ENCODE assay signal across 12 mouse cellular contexts in genomic region chr1:82577915-82578314, GRCm38 (mm10). TPM values are rescaled to one million over a fixed set of nuclear protein-coding genes. Genes with fewer than 3 reads are reported as not detected.
DNase-seq lines count a peak whose midpoint lies in the region; ATAC-seq lines count a peak whose summit lies in the region.
"Had no signal": no experiment of that assay in that cellular context is flagged by ENCODE, and none has a peak within 500 bp of the region (broad histone marks: within the 10 kb centered on the region; RNA-seq: fewer than 3 reads in every experiment).

No protein-coding gene starts in this region.

- H3K27me3 ChIP-seq in heart, embryonic 12.5 days (replicated peaks): no peaks in the 10 kb centered on the region
- no peaks in the 10 kb centered on the region for H3K27me3 ChIP-seq in kidney, embryonic 15.5 days
- no peaks in the 10 kb centered on the region for H3K27me3 ChIP-seq in forebrain, embryonic 16.5 days (replicated peaks; ENCODE audit: control insufficient read depth, insufficient read depth, low read length)
- H3K27me3 ChIP-seq in forebrain, embryonic 12.5 days: no peaks in the 10 kb centered on the region
- H3K27me3 ChIP-seq: neural tube, embryonic 12.5 days had no signal

- H3K9me3 ChIP-seq in heart, embryonic 12.5 days (replicated peaks): 0 out of 2 replicates have a peak, but pooled peaks cover 2% of the 10 kb centered on the region
- no peaks in the 10 kb centered on the region for H3K9me3 ChIP-seq in kidney, embryonic 15.5 days (replicated peaks)
- no peaks in the 10 kb centered on the region for H3K9me3 ChIP-seq in forebrain, embryonic 16.5 days (ENCODE audit: control insufficient read depth, low read length)
- H3K9me3 ChIP-seq in forebrain, embryonic 12.5 days: no peaks in the 10 kb centered on the region
- H3K9me3 ChIP-seq: neural tube, embryonic 12.5 days had no signal

- DNase-seq in adrenal gland, postnatal 14 days: peak; percentile 42
- no peak for DNase-seq in adrenal gland, adult 8-10 months
- peak; percentile 93 for DNase-seq in lung, postnatal 36 days
- DNase-seq in right cerebral cortex, postnatal 4 days: no peak

- peak; percentile 63; the same call in 1 of the 2 replicates for ATAC-seq in heart, embryonic 12.5 days (ENCODE audit: insufficient number of reproducible peaks, low FRiP score)
- ATAC-seq in kidney, embryonic 15.5 days (replicated peaks; ENCODE audit: low FRiP score): peak; percentile 52; the same call in 1 of the 2 replicates
- ATAC-seq in forebrain, embryonic 16.5 days: no peak
- no peak for ATAC-seq in forebrain, embryonic 12.5 days (ENCODE audit: low FRiP score)

- H3K4me1 ChIP-seq in heart, embryonic 12.5 days (replicated peaks): peaks cover 13% of the 10 kb centered on the region
- peaks cover 6% of the 10 kb centered on the region; the same call in 1 of the 2 replicates for H3K4me1 ChIP-seq in kidney, embryonic 15.5 days
- no peaks in the 10 kb centered on the region for H3K4me1 ChIP-seq in forebrain, embryonic 16.5 days (replicated peaks; ENCODE audit: control insufficient read depth, insufficient read depth, low read length)
- H3K4me1 ChIP-seq in forebrain, embryonic 12.5 days: no peaks in the 10 kb centered on the region
- H3K4me1 ChIP-seq: neural tube, embryonic 12.5 days had no signal

- H3K36me3 ChIP-seq in heart, embryonic 12.5 days: no peaks in the 10 kb centered on the region
- no peaks in the 10 kb centered on the region for H3K36me3 ChIP-seq in kidney, embryonic 15.5 days
- H3K36me3 ChIP-seq in forebrain, embryonic 16.5 days (ENCODE audit: control insufficient read depth, insufficient read depth): no peaks in the 10 kb centered on the region
- no peaks in the 10 kb centered on the region for H3K36me3 ChIP-seq in forebrain, embryonic 12.5 days (replicated peaks)
- H3K36me3 ChIP-seq: neural tube, embryonic 12.5 days had no signal

- no peak overlapping the region for H3K27ac ChIP-seq in heart, embryonic 12.5 days (ENCODE audit: poor library complexity, severe bottlenecking)
- no peak overlapping the region for H3K27ac ChIP-seq in kidney, embryonic 15.5 days
- H3K27ac ChIP-seq in forebrain, embryonic 16.5 days (ENCODE audit: low read length): no peak overlapping the region
- no peak overlapping the region for H3K27ac ChIP-seq in forebrain, embryonic 12.5 days
- H3K27ac ChIP-seq: left cerebral cortex, adult 2 months; macrophage; neural tube, embryonic 12.5 days had no signal

- H3K4me3 ChIP-seq in heart, embryonic 12.5 days: no peak overlapping the region
- H3K4me3 ChIP-seq in kidney, embryonic 15.5 days (replicated peaks): no peak overlapping the region
- H3K4me3 ChIP-seq in forebrain, embryonic 16.5 days (replicated peaks; ENCODE audit: low read length): no peak overlapping the region
- no peak overlapping the region for H3K4me3 ChIP-seq in forebrain, embryonic 12.5 days (replicated peaks)
- H3K4me3 ChIP-seq: left cerebral cortex, adult 2 months; neural tube, embryonic 12.5 days had no signal

- H3K4me2 ChIP-seq in heart, embryonic 12.5 days: 0 out of 2 replicates have a peak overlapping the region, but pooled peaks have one; percentile 5
- H3K4me2 ChIP-seq in kidney, embryonic 15.5 days: no peak overlapping the region
- no peak overlapping the region for H3K4me2 ChIP-seq in forebrain, embryonic 16.5 days (ENCODE audit: low read length)
- no peak overlapping the region for H3K4me2 ChIP-seq in forebrain, embryonic 12.5 days
- H3K4me2 ChIP-seq: neural tube, embryonic 12.5 days had no signal

- WGBS in heart, embryonic 12.5 days: 26% methylated on average over 3 of the region's 3 CpGs
- 53% methylated on average over 3 of the region's 3 CpGs for WGBS in kidney, embryonic 15.5 days
- WGBS in forebrain, embryonic 16.5 days: 69% methylated on average over 3 of the region's 3 CpGs
- WGBS in forebrain, embryonic 12.5 days: 80% methylated on average over 3 of the region's 3 CpGs

- H3K9ac ChIP-seq in heart, embryonic 12.5 days: no peak overlapping the region
- H3K9ac ChIP-seq in kidney, embryonic 15.5 days: no peak overlapping the region
- no peak overlapping the region for H3K9ac ChIP-seq in forebrain, embryonic 16.5 days (replicated peaks; ENCODE audit: low read depth, low read length)
- no peak overlapping the region for H3K9ac ChIP-seq in forebrain, embryonic 12.5 days
- H3K9ac ChIP-seq: neural tube, embryonic 12.5 days had no signal

RNA-seq across cellular contexts. Expression of gene Col4a4, which starts 8.7 kb away (rescaled TPM):
- total RNA-seq in adrenal gland, postnatal 14 days (2021): 9.1 and 9.5 TPM in 2 replicates
- total RNA-seq in adrenal gland, adult 8-10 months (2022): 1 to 10 TPM; 7.0 to 9.1 (median 7.3) TPM
- polyA plus RNA-seq in heart, embryonic 12.5 days (2016; fragmentation: Nextera tagmentation; extraction: Ambion mirVana): 0.33 and 0.49 TPM in 2 replicates
- polyA plus RNA-seq in kidney, embryonic 15.5 days (2015; fragmentation: Nextera tagmentation; extraction: Ambion mirVana): 3.4 and 3.8 TPM in 2 replicates
- polyA plus RNA-seq in forebrain, embryonic 16.5 days (2015; fragmentation: Nextera tagmentation; extraction: Ambion mirVana): 0.25 and 0.29 TPM in 2 replicates
- polyA plus RNA-seq in forebrain, embryonic 12.5 days (2016; fragmentation: Nextera tagmentation; extraction: Ambion mirVana): 0.12 and 0.17 TPM in 2 replicates
- total RNA-seq: hematopoietic stem cell, adult 5-6 weeks had no signal
- polyA plus RNA-seq: macrophage had no signal

RNA-seq across cellular contexts. Expression of gene Col4a3, which starts 8.8 kb away (rescaled TPM):
- 3.5 and 3.9 TPM in 2 replicates for total RNA-seq in adrenal gland, postnatal 14 days (2021)
- 1 to 10 TPM; 2.0 to 3.9 (median 2.8) TPM for total RNA-seq in adrenal gland, adult 8-10 months (2022)
- 0.54 and 0.60 TPM in 2 replicates for polyA plus RNA-seq in heart, embryonic 12.5 days (2016; fragmentation: Nextera tagmentation; extraction: Ambion mirVana)
- polyA plus RNA-seq in kidney, embryonic 15.5 days (2015; fragmentation: Nextera tagmentation; extraction: Ambion mirVana): 2.6 and 2.8 TPM in 2 replicates
- 0.24 and 0.51 TPM in 2 replicates for polyA plus RNA-seq in forebrain, embryonic 16.5 days (2015; fragmentation: Nextera tagmentation; extraction: Ambion mirVana)
- 0.12 and 0.23 TPM in 2 replicates for polyA plus RNA-seq in forebrain, embryonic 12.5 days (2016; fragmentation: Nextera tagmentation; extraction: Ambion mirVana)
- total RNA-seq: hematopoietic stem cell, adult 5-6 weeks had no signal
- polyA plus RNA-seq: macrophage had no signal

Comparison
In these comparisons a context has a peak if more than half of its experiments do, and no peak if none do; other contexts are left out.
1. DNase-seq: peak in adrenal gland, postnatal 14 days (single experiment) and lung, postnatal 36 days (single experiment); none in adrenal gland, adult 8-10 months (single experiment) and right cerebral cortex, postnatal 4 days (single experiment).
2. ATAC-seq: peak in heart, embryonic 12.5 days (single experiment) and kidney, embryonic 15.5 days (single experiment); none in forebrain, embryonic 16.5 days (single experiment) and forebrain, embryonic 12.5 days (single experiment).